Mouse (Mus musculus): Measurements from ENCODE around the gene Cabp2.
"Not testable (repeated sequence)": the region's sequence is repeated elsewhere in the genome, so short reads cannot be mapped to it uniquely, and the experiment has no call there.

Cabp2 gene

DNA sequence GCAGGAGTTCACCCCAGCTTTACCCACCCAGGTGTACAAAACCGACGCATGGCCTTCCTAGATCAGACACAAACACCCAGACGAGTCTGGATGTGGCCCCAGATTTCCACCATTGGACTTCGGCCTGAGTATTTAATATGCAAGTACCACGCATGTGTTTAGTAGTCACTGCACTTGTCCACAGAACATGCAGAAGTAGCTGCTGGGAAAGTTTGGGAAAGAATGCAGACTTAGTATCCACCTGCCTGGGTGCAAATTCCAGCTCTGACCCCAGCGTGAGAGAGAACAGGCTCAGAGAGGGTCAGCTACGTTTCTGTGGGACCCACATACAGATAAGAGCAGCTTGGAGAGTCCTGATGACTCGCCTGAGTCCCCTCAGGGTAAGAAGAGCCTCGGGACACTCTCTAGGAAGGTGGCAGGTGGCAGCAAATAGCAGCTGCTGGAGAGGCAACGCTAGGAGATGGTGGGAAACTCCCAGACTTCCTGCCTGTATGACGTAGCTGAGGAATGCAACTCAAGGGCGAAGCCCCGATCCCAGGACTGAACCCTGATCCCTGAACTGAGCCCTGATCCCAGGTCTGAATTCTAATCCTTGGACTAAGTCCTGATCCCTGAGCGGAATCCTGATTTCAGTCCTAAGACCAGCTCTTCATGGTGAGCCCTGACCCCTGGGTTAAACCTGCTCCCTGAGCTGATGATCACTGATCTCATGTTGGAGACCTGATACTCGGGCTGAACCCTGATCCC, 25.3 kb upstream of the Cabp2 start:
- DNase-seq (ENCODE audit: low read depth, low spot score), result no peak

DNA sequence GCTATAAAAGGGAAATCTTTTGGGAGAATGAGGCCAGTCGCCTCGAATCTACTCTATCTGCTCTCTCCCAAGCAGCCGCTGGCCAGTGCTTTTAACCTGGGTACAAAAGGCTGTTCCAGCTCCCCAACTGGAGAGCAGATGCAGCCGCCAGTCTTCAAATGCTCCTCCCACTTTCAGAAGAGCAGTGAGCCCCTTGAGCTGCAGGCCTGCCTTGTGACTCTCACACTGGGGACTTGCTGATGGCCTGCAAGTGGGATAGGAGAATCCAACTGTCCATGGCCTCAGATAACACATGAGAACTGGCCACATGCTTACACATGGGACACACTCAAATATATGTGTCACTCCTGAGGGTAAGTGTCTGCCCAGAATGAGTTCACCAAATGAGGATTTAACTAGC, 24.7 kb upstream of the Cabp2 start:
- DNase-seq (ENCODE audit: low read depth, low spot score), result no peak

DNA sequence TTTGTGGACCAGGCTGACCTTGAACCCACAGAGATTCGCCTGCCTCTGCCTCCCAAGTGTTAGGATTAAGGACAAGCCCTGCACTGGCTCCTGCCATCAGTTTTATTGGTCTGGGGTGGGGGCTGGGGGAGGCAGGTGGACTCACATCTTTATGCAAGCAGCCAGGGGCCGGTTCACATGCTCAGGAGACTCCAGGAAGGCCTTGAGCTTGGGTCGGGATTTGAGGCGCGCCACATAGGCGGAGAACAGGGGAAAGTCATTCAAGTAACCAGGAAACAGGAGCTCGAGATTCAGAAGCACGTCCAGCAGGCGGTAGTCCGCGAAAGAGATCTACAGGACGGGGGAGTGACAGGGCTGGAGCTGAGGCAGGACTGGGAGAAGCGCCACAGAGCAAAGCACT, 24.0 kb upstream of the Cabp2 start:
- DNase-seq (ENCODE audit: low read depth, low spot score), result no peak

DNA sequence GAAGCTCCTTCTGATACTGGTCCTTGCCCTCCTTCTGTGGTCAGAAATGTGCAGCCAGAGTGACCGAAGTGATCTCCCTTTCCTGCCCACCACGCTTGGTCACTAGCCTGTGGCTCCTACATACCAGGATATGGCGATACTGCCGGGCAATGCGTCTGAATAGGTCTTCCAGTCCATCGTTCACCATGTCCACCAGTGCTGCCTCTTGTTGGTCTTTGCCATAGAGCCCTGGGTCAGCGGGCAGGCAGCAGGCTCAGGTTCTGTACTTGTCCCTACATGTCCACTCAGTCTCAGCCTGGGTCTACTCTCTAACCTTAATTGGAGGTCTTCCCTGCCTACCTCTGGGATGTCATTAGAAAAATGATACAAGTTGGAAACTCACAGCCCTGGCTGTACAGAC, 23.4 kb upstream of the Cabp2 start:
- DNase-seq (ENCODE audit: low read depth, low spot score), result no peak

DNA sequence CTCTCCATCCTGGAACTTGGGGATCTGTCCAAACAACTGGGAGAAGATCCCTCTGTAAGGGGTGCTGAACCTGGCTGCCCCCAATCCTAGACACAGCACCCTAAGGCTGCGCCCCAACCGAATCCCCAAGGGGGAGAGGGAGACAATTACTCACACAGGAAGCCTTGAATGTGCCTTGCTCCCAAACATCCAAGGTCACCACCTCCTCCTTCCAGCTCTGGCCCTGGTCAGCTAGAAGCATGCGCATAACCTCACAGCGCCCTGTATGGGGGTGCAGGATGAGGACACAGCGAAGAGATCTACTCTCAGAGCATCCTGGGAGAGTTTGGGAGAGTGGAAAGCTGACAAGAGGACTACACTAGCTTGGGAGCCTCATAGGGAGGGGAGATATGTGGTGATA, 22.8 kb upstream of the Cabp2 start:
- no peak for DNase-seq (ENCODE audit: low read depth, low spot score)

DNA sequence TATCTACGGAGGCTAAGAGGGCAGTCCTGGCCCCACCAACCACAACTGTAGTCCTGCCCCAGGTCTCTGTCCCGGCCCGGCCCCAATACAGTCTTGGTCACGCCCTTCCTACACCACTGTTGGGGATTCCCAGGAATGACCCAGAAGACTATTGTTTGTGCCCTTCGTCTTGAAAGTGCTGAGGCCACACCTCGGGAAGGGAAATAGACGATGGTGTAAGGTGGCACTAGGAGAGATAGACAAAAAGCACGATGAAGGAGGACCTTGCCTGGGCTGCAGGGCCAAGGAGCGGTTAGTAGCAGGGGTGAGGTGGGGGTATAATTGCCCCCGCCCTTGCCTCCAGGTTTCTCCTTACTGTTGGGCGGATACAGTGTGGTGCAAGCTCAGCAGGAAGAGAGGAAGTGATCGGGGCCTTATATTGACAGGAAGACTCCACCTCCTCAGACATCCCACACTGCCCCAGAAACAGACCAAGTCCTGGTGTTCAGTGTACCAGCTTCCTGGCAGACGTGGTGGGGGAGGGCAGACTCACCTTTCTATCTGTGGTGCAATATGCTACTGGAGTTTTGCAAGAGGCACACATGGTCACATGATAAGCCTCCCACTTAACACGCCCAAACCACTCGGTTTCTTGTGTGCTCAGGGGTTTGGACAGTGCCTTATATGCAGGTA, 22.2 kb upstream of the Cabp2 start, which contains the start of gene Gstp3:
Gene Gstp3 (minus strand): TSS at position 501 of the 672 bp plus-strand sequence.
- DNase-seq (ENCODE audit: low read depth, low spot score), result no peak

DNA sequence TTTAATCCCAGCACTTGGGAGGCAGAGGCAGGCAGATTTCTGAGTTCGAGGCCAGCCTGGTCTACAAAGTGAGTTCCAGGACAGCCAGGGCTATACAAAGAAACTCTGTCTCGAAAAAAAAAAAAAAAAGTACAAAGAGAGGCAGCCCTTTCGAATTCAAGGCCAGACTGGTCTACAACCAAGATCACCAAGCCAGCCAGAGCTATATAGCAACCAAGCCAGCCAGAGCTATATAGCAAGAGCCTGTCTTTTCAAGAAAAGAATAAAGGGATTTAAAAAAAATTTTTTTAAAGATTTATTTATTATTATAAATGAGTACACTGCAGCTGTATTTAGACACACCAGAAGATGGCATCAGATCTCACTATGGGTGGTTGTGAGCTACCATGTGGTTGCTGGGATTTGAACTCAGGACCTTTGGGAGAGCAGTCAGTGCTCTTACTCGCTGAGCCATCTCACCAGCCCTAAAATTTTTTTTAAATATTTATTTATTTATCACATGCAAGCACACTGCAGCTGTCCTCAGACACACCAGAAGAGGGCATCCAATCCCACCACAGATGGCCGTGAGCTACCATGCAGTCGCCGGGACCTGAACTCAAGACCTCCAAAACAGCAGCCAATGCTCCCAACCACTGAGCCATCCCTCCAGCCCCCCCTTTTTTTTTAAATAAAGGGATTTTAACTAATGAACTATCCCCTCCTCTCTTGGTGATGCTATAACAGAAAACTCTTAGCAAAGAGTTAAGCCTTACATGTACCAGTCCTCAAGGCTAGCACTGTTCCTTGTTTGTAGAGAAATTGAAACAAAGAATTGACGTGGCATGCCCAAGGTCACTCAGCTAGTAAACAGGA, 21.1 kb upstream of the Cabp2 start:
- not testable (repeated sequence) for DNase-seq (ENCODE audit: low read depth, low spot score)

DNA sequence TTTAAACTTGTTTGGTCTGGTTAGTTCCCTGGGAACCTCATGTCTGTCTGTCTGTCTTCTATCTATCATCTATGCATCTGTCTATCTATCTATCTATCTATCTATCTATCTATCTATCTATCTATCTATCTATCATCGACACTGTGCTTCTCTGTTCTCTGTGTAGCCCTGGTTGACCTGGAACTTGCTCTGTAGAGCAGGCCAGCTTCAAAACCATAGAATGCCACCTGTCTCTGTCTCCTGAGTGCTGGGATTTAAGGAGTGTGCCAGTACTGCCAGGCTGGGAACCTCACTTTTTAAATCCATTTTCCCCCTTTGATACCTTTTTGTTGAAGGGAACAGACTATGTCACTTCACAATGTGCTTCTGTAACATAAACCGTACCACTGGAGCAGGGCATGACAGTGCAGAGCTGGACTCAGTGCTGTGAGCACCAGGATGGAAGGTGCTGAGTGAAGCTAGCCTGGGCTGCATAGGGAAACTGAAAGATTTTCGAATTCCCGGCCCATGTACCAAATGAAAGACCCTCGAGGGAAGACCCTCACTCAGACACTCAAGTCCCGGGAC, 20.4 kb upstream of the Cabp2 start:
- DNase-seq (ENCODE audit: low read depth, low spot score), result no peak

DNA sequence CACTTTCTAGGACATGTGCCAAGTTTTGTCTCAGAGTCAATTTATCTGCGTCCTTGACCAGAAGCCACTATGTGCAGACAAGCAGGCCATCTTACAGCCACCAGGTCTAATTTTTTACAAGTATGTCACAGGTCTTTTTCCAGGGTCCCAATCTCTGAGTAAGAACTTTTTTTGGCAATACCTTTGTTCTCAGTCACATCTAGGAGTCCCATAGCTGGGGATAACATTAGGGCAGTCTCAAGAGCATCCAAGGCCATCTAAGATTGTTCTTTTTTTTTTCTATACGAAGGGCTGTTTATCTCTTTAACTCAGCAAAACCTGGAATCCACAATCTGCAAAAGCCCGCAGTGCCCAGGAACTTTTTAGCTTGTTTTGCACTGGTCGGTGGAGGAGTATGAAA, 18.0 kb upstream of the Cabp2 start:
- DNase-seq (ENCODE audit: low read depth, low spot score), result not testable (repeated sequence)

DNA sequence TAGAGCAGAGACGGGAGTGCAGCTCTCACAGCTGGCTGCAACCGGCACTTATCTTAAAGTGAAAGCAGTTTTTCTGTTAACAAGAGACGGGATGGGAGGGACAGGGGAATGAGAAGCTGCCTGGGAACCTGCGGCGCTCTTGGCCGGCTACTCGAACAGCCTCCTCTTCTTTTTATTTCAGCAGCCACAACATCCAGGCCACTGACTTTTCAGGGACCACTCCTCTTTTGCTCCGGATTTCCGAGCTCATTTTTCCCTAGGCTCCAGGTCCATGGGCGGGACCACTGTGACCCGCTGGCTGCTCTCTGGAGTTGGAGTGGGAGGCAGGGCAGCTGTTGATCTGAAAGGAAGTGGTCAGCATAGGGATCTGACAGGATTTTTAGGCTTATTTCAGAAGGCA, 16.9 kb upstream of the Cabp2 start:
- DNase-seq (ENCODE audit: low read depth, low spot score), result not testable (repeated sequence)

DNA sequence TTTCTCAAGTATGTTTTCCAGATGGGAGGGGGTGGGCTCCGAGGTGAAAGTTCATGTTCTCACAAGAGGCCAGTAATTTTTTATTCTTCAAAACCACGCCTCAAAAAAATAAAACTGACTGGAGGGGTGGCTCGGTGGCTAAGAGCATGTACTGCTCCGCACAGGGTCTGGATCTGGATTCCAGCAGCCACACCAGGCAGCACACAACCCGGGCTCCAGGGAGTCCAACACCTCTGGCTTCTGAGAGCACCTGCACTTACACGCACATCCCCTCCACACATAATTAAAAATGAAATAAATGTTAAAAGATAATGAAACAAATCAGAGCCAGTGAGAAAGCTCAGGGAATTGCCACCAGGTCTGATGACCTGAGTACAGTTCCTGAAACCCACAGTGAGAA, 15.1 kb upstream of the Cabp2 start:
- DNase-seq (ENCODE audit: low read depth, low spot score), result no peak

DNA sequence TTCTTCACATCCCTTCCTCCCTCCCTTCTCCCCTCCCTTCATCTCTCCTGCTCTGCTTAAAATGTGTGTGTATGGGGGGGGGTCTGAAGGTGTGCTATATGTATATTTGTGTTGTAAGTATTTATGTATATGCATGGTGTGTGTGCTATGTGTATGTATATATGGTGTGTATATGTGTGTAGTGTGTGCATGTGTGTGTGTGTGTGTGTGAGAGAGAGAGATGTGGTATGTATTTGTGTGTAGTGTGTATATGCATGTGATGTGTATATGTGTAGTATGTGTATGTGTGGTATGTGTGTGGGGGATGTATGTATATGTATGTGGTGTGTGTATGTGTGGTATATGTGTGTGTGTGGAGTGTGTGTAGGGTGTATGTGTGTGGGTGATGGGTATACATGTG, 14.5 kb upstream of the Cabp2 start:
- DNase-seq (ENCODE audit: low read depth, low spot score), result no peak

DNA sequence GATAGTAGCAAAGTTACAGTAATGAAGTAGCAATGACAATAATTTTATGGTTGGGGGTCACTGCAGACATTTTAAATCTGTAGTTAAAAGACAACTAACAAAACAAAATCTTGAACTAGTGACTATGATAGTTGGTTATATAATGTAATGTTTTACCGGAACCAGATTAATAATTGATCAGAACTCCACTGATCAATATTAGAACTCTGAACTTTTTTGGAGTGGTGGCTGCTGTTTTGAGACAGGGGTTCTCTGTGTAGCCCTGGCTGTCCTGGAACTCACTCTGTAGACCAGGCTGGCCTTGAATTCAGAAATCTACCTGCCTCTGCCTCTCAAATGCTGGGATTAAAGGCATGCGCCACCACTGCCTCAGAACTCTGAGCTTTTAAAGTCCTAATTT, 13.1 kb upstream of the Cabp2 start:
- not testable (repeated sequence) for DNase-seq (ENCODE audit: low read depth, low spot score)

DNA sequence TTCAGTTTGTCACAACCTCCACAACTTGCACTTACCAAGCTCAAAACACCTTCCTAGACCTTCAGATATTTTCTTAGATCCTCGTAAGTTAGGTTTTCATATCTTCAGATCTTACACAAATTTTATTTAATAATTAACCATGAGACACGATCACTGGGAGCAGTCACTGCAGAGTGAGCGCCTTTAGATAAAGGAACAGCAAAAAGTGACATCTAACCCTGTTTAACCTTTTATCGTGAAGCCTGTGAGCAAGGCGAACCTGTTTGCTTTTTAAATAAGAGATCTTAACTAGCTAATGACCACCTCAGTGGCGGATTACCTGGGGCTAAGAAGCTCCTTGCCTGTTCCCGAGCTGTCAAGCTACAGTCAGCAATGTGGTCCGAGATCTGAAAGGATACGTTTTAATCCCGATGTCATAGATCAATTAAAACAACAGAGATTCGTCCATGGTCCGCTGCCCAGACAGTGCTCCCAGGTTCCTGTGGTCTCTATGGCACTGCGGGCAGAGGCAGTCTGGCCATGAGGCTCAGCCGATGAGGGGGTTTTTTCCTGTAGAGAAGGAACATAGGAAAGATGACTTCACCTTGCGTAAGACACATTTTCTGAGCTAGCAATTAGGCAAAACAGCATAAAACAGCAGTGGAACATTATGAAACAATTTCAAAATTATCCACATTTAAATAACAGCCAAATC, 12.5 kb upstream of the Cabp2 start:
- no peak for DNase-seq (ENCODE audit: low read depth, low spot score)

DNA sequence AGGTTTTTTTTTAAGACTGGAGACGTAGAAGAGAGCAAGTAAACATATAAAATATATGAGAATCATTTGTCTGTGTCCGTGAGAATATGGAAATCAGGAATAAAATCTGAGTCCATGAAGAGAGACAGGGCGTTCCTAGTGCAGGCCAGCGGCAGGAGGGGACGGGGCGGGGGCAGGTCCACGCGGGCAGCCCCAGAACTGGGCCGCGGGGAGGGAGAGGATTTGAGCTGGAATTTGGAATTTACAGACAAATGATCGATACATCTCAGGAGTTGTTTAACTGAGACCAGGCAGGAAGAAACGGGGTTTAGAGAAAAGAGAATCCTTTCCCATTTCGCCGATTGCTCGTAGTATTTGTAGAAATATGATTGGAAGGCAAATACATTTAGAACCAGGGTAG, 11.1 kb upstream of the Cabp2 start:
- DNase-seq (ENCODE audit: low read depth, low spot score), result no peak

DNA sequence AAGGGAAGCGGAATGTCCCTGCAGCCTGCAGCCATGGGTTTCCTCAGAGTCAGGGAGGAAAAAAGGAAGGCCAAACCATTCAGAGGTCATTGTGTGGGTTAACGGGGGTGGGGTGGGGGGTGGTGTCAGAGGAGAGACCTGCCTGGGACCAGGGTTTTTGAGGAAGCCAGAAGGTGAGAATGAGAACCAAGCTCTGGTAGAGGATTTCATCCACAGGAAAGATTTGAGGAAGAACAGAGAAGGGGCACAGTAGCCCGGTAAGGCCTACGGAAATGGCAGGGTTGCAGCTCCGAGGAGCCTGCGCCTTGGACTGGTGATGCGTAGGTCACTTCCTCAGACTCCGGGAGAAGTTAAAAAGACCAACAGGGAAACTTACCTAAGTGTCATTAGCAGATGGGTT, 10.6 kb upstream of the Cabp2 start:
- DNase-seq (ENCODE audit: low read depth, low spot score), result no peak

DNA sequence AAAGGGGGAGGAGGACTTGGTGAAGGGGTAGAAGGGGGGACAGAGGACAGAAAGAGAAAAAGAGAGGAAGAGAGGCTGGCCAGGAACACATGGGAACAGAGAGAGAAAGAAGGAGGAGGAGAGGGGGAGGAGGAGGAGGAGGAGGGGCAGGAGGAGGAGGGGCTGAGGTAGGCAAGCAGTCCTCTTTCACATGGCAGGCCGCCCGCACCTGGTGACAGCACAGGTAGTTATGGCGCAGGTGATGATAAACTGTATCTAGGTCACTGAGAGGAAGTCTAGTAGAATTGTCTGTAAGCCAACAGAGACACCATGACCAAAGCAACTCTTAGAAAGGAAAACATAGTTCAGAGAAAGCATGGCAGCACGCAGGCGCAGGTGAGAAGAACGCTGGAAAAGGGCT, 10.0 kb upstream of the Cabp2 start:
- no peak for DNase-seq (ENCODE audit: low read depth, low spot score)

DNA sequence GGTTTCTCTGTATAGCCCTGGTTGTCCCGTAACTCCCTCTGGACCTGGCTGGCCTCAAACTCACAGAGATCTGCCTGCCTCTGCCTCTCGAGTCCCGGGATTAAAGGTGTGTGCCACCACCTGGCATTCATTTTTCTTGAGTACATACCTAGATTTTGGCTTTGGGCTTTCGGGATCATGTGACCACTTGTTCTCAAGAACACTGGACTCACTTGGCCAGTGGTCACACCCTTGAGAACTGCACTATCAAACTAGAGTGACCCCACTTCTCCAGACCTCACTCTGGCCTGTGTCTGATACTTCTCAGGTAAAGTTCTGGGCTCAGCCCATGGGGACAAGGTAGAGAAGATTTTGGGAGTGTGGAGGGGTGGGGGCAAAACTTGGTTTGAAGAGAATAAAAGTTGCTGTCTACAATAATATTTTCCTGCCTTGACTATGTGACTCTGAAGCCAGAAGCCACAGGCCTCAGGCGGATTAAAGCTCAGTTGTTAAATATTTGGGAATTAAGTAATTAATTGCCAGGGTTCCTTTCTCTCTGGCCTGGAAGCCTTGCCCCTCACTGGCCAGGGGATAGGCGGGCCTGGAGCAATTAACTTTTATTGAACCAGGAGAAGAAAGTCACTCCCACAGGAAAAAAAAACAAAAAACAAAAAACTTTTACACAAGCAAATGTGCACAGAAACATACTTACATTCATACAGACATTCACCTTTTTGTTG, 8.5 kb upstream of the Cabp2 start:
- DNase-seq (ENCODE audit: low read depth, low spot score), result no peak

DNA sequence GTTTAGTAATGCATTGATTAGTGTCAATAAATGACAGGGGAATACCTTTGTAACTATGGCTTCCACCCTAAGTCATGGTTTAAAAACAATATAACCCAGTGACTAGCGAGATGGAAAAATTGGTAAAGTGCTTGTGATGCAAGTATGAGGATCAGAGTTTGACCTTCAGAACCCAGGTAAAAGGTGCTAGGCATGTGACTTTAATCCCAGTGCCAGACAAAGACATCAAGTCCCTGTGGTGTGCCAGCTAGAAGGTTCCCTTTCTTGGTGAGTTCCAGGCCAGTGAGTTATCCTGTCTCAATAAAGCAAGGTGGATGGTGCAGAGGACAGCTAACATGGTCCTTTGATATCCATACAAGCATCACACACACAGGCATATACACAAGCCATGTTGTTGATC, 5.8 kb upstream of the Cabp2 start:
- no peak for DNase-seq (ENCODE audit: low read depth, low spot score)

DNA sequence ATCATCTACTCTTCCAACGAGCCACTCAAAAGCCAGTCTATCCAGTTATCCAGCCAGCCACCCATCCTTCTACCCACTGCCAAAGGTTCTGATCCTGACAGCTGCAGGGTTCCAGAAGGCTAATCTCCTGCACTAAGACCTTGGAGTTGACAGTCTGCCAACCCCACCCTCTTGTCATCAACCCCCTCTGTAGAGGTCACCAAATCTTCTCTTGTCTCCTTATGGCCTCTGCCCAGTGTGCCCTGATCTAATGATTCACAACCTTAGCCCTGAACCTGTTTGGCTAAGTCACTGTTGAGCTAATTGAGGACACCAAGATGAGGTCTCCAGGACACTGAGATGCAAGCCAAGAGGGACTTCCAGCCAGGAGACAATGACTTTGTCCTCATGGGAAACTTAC, 1.8 kb upstream of the Cabp2 start:
- DNase-seq (ENCODE audit: low read depth, low spot score), result no peak

DNA sequence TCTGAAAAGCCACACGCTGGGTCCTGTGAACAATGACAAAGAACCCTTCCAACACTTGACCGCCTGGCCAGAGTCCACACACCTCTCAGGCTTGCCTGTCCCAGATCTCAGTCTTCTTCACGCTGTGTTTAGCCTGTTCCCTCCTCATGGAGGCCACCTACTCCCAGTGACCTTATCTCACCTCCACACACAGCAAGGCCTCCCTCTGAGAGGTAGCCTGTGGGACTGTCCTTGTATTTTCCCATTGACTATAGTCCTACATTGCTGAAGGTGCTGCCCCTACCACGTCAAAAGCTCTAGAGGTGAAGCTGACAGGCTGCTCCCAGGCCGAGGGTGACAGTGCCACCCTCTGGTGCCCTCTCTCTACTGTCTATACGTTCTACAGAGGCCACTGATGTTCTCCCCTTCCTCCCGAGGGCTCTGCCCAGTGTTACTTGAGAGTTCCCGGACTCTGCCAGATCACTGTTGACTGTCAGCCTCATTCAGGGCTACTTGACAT, 818 bp upstream of the Cabp2 start:
- DNase-seq (ENCODE audit: low read depth, low spot score), result no peak

Measured in brain, embryonic 18.5 days (tissue).